ENCODE assay signal across 9 mouse cellular contexts in genomic region chr6:134773961-134774360, GRCm38 (mm10). TPM values are rescaled to one million over a fixed set of nuclear protein-coding genes. Genes with fewer than 3 reads are reported as not detected.
A peak's percentile ranks its signal among the peaks of the same experiment; 100 is the strongest.
DNase-seq lines count a peak whose midpoint lies in the region; ATAC-seq and TF ChIP-seq lines count a peak whose summit lies in the region.
"Had no signal": no experiment of that assay in that cellular context is flagged by ENCODE, and none has a peak within 500 bp of the region (broad histone marks: within the 10 kb centered on the region; RNA-seq: fewer than 3 reads in every experiment).

No protein-coding gene starts in this region.

- no peak for TF ChIP-seq POLR2A in lung, adult 2 months (IDR thresholded peaks at IDR 0.05; ENCODE audit: borderline replicate concordance, extremely low read depth, low read depth, low read length)

- H3K4me3 ChIP-seq in lung, adult 2 months (replicated peaks; ENCODE audit: extremely low read depth, low read depth, low read length) = no peak overlapping the region
- no peak overlapping the region for H3K4me3 ChIP-seq in embryonic facial prominence, embryonic 14.5 days (ENCODE audit: low read depth, low read length)
- H3K4me3 ChIP-seq in hindbrain, embryonic 10.5 days = no peak overlapping the region

- WGBS in lung, adult 2 months = 61% methylated on average over 3 of the region's 3 CpGs
- WGBS in embryonic facial prominence, embryonic 14.5 days = 26% methylated on average over 3 of the region's 3 CpGs
- 88% methylated on average over 3 of the region's 3 CpGs for WGBS in hindbrain, embryonic 10.5 days

- no peaks in the 10 kb centered on the region for H3K36me3 ChIP-seq in embryonic facial prominence, embryonic 14.5 days (ENCODE audit: control insufficient read depth, insufficient read depth, low read length)
- no peaks in the 10 kb centered on the region for H3K36me3 ChIP-seq in hindbrain, embryonic 10.5 days

- no peak overlapping the region for H3K27ac ChIP-seq in embryonic facial prominence, embryonic 14.5 days (replicated peaks; ENCODE audit: low read depth, low read length)
- no peak overlapping the region for H3K27ac ChIP-seq in hindbrain, embryonic 10.5 days

- H3K9me3 ChIP-seq in embryonic facial prominence, embryonic 14.5 days (ENCODE audit: control insufficient read depth, low read length) = no peaks in the 10 kb centered on the region
- no peaks in the 10 kb centered on the region for H3K9me3 ChIP-seq in hindbrain, embryonic 10.5 days

- TF ChIP-seq CTCF in lung, adult 2 months (IDR thresholded peaks at IDR 0.05; ENCODE audit: insufficient read depth, low read length) = no peak

- no peak overlapping the region for H3K4me2 ChIP-seq in embryonic facial prominence, embryonic 14.5 days (ENCODE audit: low read depth, low read length)

- peak; percentile 88 for ATAC-seq in embryonic facial prominence, embryonic 14.5 days (ENCODE audit: low read depth)
- ATAC-seq: Patski had no signal

- H3K27me3 ChIP-seq in embryonic facial prominence, embryonic 14.5 days (replicated peaks; ENCODE audit: control insufficient read depth, insufficient read depth, low read length) = no peaks in the 10 kb centered on the region
- no peaks in the 10 kb centered on the region for H3K27me3 ChIP-seq in hindbrain, embryonic 10.5 days (ENCODE audit: insufficient read depth, poor library complexity, severe bottlenecking)
- H3K27me3 ChIP-seq: Patski had no signal

- no peaks in the 10 kb centered on the region; the same call in 1 of the 2 replicates for H3K4me1 ChIP-seq in lung, adult 2 months (ENCODE audit: control insufficient read depth, insufficient read depth, low read length)
- peaks cover 10% of the 10 kb centered on the region for H3K4me1 ChIP-seq in embryonic facial prominence, embryonic 14.5 days (ENCODE audit: control insufficient read depth, insufficient read depth, low read length)
- H3K4me1 ChIP-seq in hindbrain, embryonic 10.5 days (replicated peaks) = no peaks in the 10 kb centered on the region

- peak; percentile 67 to 77 for DNase-seq in lung, adult 18-20 months
- DNase-seq in lung, adult 2 months = no peak
- peak; percentile 93 for DNase-seq in embryonic facial prominence, embryonic 14.5 days (ENCODE audit: low spot score)
- DNase-seq in heart, postnatal 4 days = peak; percentile 79
- peak; percentile 30 for DNase-seq in lung, postnatal 10 days
- no peak for DNase-seq in hindbrain, embryonic 10.5 days (ENCODE audit: low spot score)
- DNase-seq in B cell, adult 2 months = no peak
- no peak for DNase-seq in layer of hippocampus, postnatal 10 days (ENCODE audit: low spot score in 2 of 2)

- H3K9ac ChIP-seq in embryonic facial prominence, embryonic 14.5 days (ENCODE audit: low read depth, low read length) = no peak overlapping the region

RNA-seq across cellular contexts. Expression of gene Dusp16, which starts 18.5 kb away (rescaled TPM):
- 19.5 and 21.1 TPM in 2 replicates for polyA plus RNA-seq in lung, adult 2 months (2012; rRNA removed)
- 18.2 and 21.1 TPM in 2 replicates for polyA plus RNA-seq in embryonic facial prominence, embryonic 14.5 days (2014; fragmentation: Nextera tagmentation; extraction: Ambion mirVana)
- total RNA-seq in heart, postnatal 4 days (2021) = 10 to 100 TPM; 32.4 to 34.9 TPM
- 13.8 and 14.1 TPM in 2 replicates for polyA plus RNA-seq in hindbrain, embryonic 10.5 days (2016; fragmentation: Nextera tagmentation; extraction: Ambion mirVana)
- 1 to 10 TPM; 7.3 to 7.6 TPM for total RNA-seq in layer of hippocampus, postnatal 10 days (2021)

RNA-seq across cellular contexts. Expression of gene Crebl2, which starts 56.0 kb away (rescaled TPM):
- polyA plus RNA-seq in lung, adult 2 months (2012; rRNA removed) = 15.9 and 25.1 TPM in 2 replicates
- polyA plus RNA-seq in embryonic facial prominence, embryonic 14.5 days (2014; fragmentation: Nextera tagmentation; extraction: Ambion mirVana) = 1.9 and 2.0 TPM in 2 replicates
- 1 to 10 TPM; 2.4 to 2.8 TPM for total RNA-seq in heart, postnatal 4 days (2021)
- 1.2 and 1.4 TPM in 2 replicates for polyA plus RNA-seq in hindbrain, embryonic 10.5 days (2016; fragmentation: Nextera tagmentation; extraction: Ambion mirVana)
- total RNA-seq in layer of hippocampus, postnatal 10 days (2021) = 10 to 100 TPM; 11.6 to 12.4 TPM

Comparison
In these comparisons a context has a peak if more than half of its experiments do, and no peak if none do; other contexts are left out.
1. DNase-seq: peak in lung, adult 18-20 months (2 of 2), embryonic facial prominence, embryonic 14.5 days (single experiment), heart, postnatal 4 days (single experiment) and lung, postnatal 10 days (single experiment); none in lung, adult 2 months (single experiment), hindbrain, embryonic 10.5 days (single experiment), B cell, adult 2 months (0 of 2) and layer of hippocampus, postnatal 10 days (0 of 2).